Mouse (Mus musculus): ENCODE results near the gene Olfr119.
"Not testable (repeated sequence)": the region's sequence is repeated elsewhere in the genome, so short reads cannot be mapped to it uniquely, and the experiment has no call there.

Olfr119 gene

DNA sequence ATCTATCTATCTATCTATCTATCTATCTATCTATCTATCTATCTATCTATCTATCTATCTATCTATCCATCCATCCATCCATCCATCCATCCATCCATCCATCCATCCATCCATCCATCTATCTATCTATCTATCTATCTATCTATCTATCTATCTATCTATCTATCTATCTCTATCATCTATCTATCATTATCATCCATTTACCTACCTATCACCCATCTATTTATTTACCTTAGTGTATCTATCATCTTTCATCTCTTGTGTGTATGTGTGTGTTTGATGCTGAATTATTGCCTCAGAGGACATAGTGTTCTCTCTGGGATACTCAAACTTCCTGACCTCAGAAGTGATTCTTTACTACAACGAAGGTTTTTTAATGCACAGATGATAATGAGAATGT is at the start of gene Olfr119:
Gene Olfr119 (plus strand): TSS at position 301 of the 400 bp plus-strand sequence.
- CTCF ChIA-PET, POLR2A ChIA-PET: not testable (repeated sequence)

GRCm38 (mm10) chr17:37663682-37664081 is 32.7 kb upstream of the Olfr119 start, which contains the start of gene Olfr117:
Olfr117 (minus strand) TSS chr17:37663782.
- ChIA-PET POLR2A (no interaction called here), CTCF (no interaction called here)

- ChIA-PET POLR2A (no interaction called here), CTCF (no interaction called here)
Measured at GRCm38 (mm10) chr17:37666688-37667087, 29.7 kb upstream of the Olfr119 start, which contains the start of gene Olfr118. Olfr118 (plus strand) TSS chr17:37666988.

- ChIA-PET POLR2A (no interaction called here), CTCF (interaction anchor here in 1 of 4 experiments (0.6 kb wide), 1 partner anchor 1606 kb away, joined by 3 read pairs; no protein-coding TSS in a partner anchor)
Measured at GRCm38 (mm10) chr17:37721508-37721907, 25.1 kb downstream of the Olfr119 start, which contains the start of gene Olfr120. Olfr120 (plus strand) TSS chr17:37721808.

DNA sequence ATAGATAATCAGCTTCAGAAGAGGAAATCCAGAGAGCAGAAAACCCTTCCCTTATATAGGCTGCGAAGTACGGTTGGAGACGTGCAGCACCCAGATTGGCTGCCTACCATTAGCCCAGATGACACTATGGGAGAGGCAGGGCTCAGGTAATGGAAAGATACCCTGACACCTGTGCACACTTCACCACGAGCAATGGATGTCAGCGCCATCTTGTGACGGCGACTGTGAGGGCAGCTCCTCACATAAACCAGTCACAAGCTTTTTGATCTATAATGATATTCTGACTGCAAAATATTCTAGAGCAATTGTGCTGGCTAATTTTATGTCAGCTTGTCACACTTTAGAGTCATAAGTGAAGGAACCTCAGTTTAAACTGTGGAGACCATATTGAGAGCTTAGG is 41.7 kb downstream of the Olfr119 start:
- CTCF ChIA-PET = interaction anchor here in 2 of 4 experiments (0.6 to 1.4 kb wide), 5 partner anchors 356 to 645 kb away, joined by 3 to 6 read pairs (median 4); no protein-coding TSS in a partner anchor

More for the DNA sequence above, 41.7 kb downstream of the Olfr119 start:
- POLR2A ChIA-PET = interaction anchor here in 1 of 4 experiments (0.6 kb wide), 1 partner anchor 103 kb away, joined by 6 read pairs; no protein-coding TSS in a partner anchor
